Mouse (Mus musculus): ENCODE results near the gene Nipal3. TPM values are rescaled to one million over a fixed set of nuclear protein-coding genes. Genes with fewer than 3 reads are reported as not detected.

Nipal3 gene
- total and polyA plus RNA-seq, 3 experiments: 13.7 to 15.1 (median 13.9) TPM

DNA sequence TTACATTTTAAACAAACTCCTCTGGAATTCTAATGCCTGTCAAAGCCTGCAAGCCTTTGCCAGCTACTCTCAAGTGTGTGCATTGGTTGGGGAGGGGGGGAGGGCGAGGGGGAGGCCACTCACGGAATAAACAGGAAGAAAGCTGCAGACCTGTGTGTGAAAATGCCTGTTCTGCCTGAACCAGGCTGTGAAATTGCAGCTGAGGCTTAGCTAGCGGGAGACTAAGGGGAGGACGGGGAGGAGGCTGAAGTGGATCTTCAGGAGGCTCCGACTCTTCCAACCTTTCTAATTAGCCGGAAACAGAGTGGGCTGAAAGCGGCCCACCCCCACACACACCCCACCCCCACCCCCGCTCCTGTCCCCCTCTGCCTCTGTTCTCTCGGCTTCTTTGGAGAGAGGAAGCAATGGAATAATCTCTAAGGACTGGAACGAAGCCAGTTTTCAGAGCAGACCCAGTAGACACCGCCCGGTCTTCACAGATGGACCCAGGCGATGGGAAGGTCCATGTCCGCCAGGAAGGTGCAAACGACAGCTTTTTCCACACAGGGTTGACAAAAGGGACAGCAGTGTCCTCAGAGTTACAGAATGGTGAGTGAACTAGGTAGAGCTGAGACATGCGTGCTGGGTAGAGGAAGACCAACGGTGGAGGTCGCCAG is 43.4 kb downstream of the Nipal3 start:
- H3K36me3 ChIP-seq (replicated peaks): peaks cover 32% of the 10 kb centered on the region
- H3K27me3 ChIP-seq (ENCODE audit: insufficient read depth, low read length): peaks cover 6% of the 10 kb centered on the region; the same call in 1 of the 2 replicates
- peaks cover 2% of the 10 kb centered on the region; the same call in 1 of the 2 replicates for H3K4me1 ChIP-seq (ENCODE audit: insufficient read depth, low read depth, low read length)
- DNase-seq (ENCODE audit: low spot score) (no peak), ATAC-seq (ENCODE audit: extremely low read depth, insufficient number of reproducible peaks, low FRiP score, poor library complexity, severe bottlenecking) (no peak)
- TF ChIP-seq POLR2AphosphoS5 (IDR thresholded peaks at IDR 0.05; ENCODE audit: insufficient replicate concordance, low read depth, low read length) (no peak), TAL1 (conservative IDR thresholded peaks at IDR 0.05; ENCODE audit: low read depth, low read length) (no peak), GATA2 (IDR thresholded peaks at IDR 0.05; ENCODE audit: borderline replicate concordance, low read depth, low read length) (no peak), GATA1 (IDR thresholded peaks at IDR 0.05; ENCODE audit: borderline replicate concordance, low read length) (no peak), CTCF (IDR thresholded peaks at IDR 0.05; ENCODE audit: low read depth, low read length) (no peak)
- H3K4me3 ChIP-seq (ENCODE audit: low read depth, low read length): no peak overlapping the region
- no peaks in the 10 kb centered on the region for H3K9me3 ChIP-seq (replicated peaks)

DNA sequence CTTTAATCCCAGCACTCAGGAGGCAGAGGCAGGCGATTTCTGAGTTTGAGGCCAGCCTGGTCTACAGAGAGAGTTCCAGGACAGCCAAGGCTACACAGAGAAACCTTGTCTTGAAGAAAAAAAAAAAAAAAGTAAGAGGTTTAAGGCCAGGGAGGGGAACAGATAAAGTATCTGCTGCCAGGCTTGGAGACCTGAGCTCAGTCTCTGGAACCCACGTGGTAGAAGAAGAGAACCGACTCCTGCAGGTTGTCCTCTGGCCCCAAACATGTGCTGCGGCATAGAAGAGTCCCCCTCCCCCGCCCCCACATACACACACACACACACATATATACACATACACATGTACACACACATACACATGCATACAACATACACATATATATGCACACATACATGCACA is 52.4 kb downstream of the Nipal3 start:
- Histone ChIP-seq H3K36me3 (replicated peaks) (no peaks in the 10 kb centered on the region), H3K9me3 (replicated peaks) (no peaks in the 10 kb centered on the region), H3K4me1 (ENCODE audit: insufficient read depth, low read depth, low read length) (peaks cover 17% of the 10 kb centered on the region), H3K4me3 (ENCODE audit: low read depth, low read length) (no peak overlapping the region), H3K27me3 (ENCODE audit: insufficient read depth, low read length) (peaks cover 3% of the 10 kb centered on the region; the same call in 1 of the 2 replicates)
- no peak for DNase-seq (ENCODE audit: low spot score)
- ATAC-seq (ENCODE audit: extremely low read depth, insufficient number of reproducible peaks, low FRiP score, poor library complexity, severe bottlenecking): no peak
- TF ChIP-seq TAL1 (conservative IDR thresholded peaks at IDR 0.05; ENCODE audit: low read depth, low read length) (no peak), GATA1 (IDR thresholded peaks at IDR 0.05; ENCODE audit: borderline replicate concordance, low read length) (no peak), GATA2 (IDR thresholded peaks at IDR 0.05; ENCODE audit: borderline replicate concordance, low read depth, low read length) (no peak), POLR2AphosphoS5 (IDR thresholded peaks at IDR 0.05; ENCODE audit: insufficient replicate concordance, low read depth, low read length) (no peak), CTCF (IDR thresholded peaks at IDR 0.05; ENCODE audit: low read depth, low read length) (no peak)

- no peak for DNase-seq (ENCODE audit: low spot score)
- H3K36me3 ChIP-seq (replicated peaks): no peaks in the 10 kb centered on the region
- TF ChIP-seq CTCF (IDR thresholded peaks at IDR 0.05; ENCODE audit: low read depth, low read length) (peak; percentile 64), TAL1 (conservative IDR thresholded peaks at IDR 0.05; ENCODE audit: low read depth, low read length) (no peak), GATA1 (IDR thresholded peaks at IDR 0.05; ENCODE audit: borderline replicate concordance, low read length) (no peak), GATA2 (IDR thresholded peaks at IDR 0.05; ENCODE audit: borderline replicate concordance, low read depth, low read length) (no peak), POLR2AphosphoS5 (IDR thresholded peaks at IDR 0.05; ENCODE audit: insufficient replicate concordance, low read depth, low read length) (no peak)
- H3K4me3 ChIP-seq (ENCODE audit: low read depth, low read length): no peak overlapping the region
- H3K27me3 ChIP-seq (ENCODE audit: insufficient read depth, low read length): no peaks in the 10 kb centered on the region
- peaks cover 23% of the 10 kb centered on the region for H3K4me1 ChIP-seq (ENCODE audit: insufficient read depth, low read depth, low read length)
- no peak; the same call in none of the 2 replicates for ATAC-seq (ENCODE audit: extremely low read depth, insufficient number of reproducible peaks, low FRiP score, poor library complexity, severe bottlenecking)
- H3K9me3 ChIP-seq (replicated peaks): no peaks in the 10 kb centered on the region
Observed at GRCm38 (mm10) chr4:135439904-135440522, 54.8 kb downstream of the Nipal3 start.

- TF ChIP-seq GATA1 (IDR thresholded peaks at IDR 0.05; ENCODE audit: borderline replicate concordance, low read length) (no peak), TAL1 (conservative IDR thresholded peaks at IDR 0.05; ENCODE audit: low read depth, low read length) (no peak), GATA2 (IDR thresholded peaks at IDR 0.05; ENCODE audit: borderline replicate concordance, low read depth, low read length) (no peak), POLR2AphosphoS5 (IDR thresholded peaks at IDR 0.05; ENCODE audit: insufficient replicate concordance, low read depth, low read length) (no peak), CTCF (IDR thresholded peaks at IDR 0.05; ENCODE audit: low read depth, low read length) (no peak)
- Histone ChIP-seq H3K27me3 (ENCODE audit: insufficient read depth, low read length) (no peaks in the 10 kb centered on the region), H3K4me3 (ENCODE audit: low read depth, low read length) (no peak overlapping the region; the same call in 1 of the 2 replicates)
Observed at GRCm38 (mm10) chr4:135439188-135439647, 55.6 kb downstream of the Nipal3 start.

DNA sequence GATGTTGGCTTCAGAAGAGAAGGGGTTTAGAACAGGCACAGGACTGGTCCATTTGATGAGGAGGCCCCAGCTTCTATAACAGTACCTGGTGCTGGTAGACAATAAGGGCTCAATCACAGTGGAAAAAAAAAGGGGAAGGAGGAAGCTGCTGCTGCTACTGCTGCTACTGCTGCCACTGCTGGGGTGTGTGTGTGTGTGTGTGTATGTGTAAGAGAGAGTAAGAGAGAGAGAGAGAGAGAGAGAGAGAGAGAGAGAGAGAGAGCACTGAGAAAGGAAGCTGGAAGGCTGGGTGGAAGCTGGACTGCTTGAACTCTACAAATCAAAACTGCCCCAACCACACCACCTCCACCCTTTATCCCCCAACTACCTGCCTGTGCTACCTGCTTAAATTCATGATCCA is 56.9 kb downstream of the Nipal3 start:
- H3K27me3 ChIP-seq (ENCODE audit: insufficient read depth, low read length): no peaks in the 10 kb centered on the region
- H3K4me3 ChIP-seq (ENCODE audit: low read depth, low read length): no peak overlapping the region
- H3K36me3 ChIP-seq (replicated peaks): no peaks in the 10 kb centered on the region
- H3K9me3 ChIP-seq (replicated peaks): no peaks in the 10 kb centered on the region
- peaks cover 39% of the 10 kb centered on the region for H3K4me1 ChIP-seq (ENCODE audit: insufficient read depth, low read depth, low read length)
- no peak for TF ChIP-seq GATA1 (IDR thresholded peaks at IDR 0.05; ENCODE audit: borderline replicate concordance, low read length)
- no peak for TF ChIP-seq POLR2AphosphoS5 (IDR thresholded peaks at IDR 0.05; ENCODE audit: insufficient replicate concordance, low read depth, low read length)
- TF ChIP-seq TAL1 (conservative IDR thresholded peaks at IDR 0.05; ENCODE audit: low read depth, low read length): no peak
- TF ChIP-seq CTCF (IDR thresholded peaks at IDR 0.05; ENCODE audit: low read depth, low read length): no peak
- TF ChIP-seq GATA2 (IDR thresholded peaks at IDR 0.05; ENCODE audit: borderline replicate concordance, low read depth, low read length): no peak
- DNase-seq (ENCODE audit: low spot score): no peak
- ATAC-seq (ENCODE audit: extremely low read depth, insufficient number of reproducible peaks, low FRiP score, poor library complexity, severe bottlenecking): no peak

More at GRCm38 (mm10) chr4:135439188-135439647, 55.6 kb downstream of the Nipal3 start:
- no peaks in the 10 kb centered on the region for H3K9me3 ChIP-seq (replicated peaks)
- no peaks in the 10 kb centered on the region for H3K36me3 ChIP-seq (replicated peaks)
- H3K4me1 ChIP-seq (ENCODE audit: insufficient read depth, low read depth, low read length): peaks cover 29% of the 10 kb centered on the region
- peak; percentile 88 for DNase-seq (ENCODE audit: low spot score)
- peak; percentile 86 for ATAC-seq (ENCODE audit: extremely low read depth, insufficient number of reproducible peaks, low FRiP score, poor library complexity, severe bottlenecking)

GRCm38 (mm10) chr4:135436291-135436690 is 58.5 kb downstream of the Nipal3 start:
- TF ChIP-seq POLR2AphosphoS5 (IDR thresholded peaks at IDR 0.05; ENCODE audit: insufficient replicate concordance, low read depth, low read length) (no peak), CTCF (IDR thresholded peaks at IDR 0.05; ENCODE audit: low read depth, low read length) (no peak), GATA1 (IDR thresholded peaks at IDR 0.05; ENCODE audit: borderline replicate concordance, low read length) (no peak), GATA2 (IDR thresholded peaks at IDR 0.05; ENCODE audit: borderline replicate concordance, low read depth, low read length) (no peak), TAL1 (conservative IDR thresholded peaks at IDR 0.05; ENCODE audit: low read depth, low read length) (no peak)
- ATAC-seq (ENCODE audit: extremely low read depth, insufficient number of reproducible peaks, low FRiP score, poor library complexity, severe bottlenecking) (no peak), DNase-seq (ENCODE audit: low spot score) (no peak)
- no peak overlapping the region for H3K4me3 ChIP-seq (ENCODE audit: low read depth, low read length)
- H3K27me3 ChIP-seq (ENCODE audit: insufficient read depth, low read length): no peaks in the 10 kb centered on the region
- no peaks in the 10 kb centered on the region for H3K9me3 ChIP-seq (replicated peaks)
- peaks cover 41% of the 10 kb centered on the region for H3K4me1 ChIP-seq (ENCODE audit: insufficient read depth, low read depth, low read length)
- H3K36me3 ChIP-seq (replicated peaks): no peaks in the 10 kb centered on the region
